Mouse (Mus musculus) lung, adult 18-20 months (tissue): ENCODE data around the gene Kyat1.

Experiments used
- DNase-seq, 2 experiments: peaks; one replicate each; pipeline ENCODE4 v3.0.0; 2022; ENCODE audit warnings: mixed read lengths in 2 of 2

Kyat1 gene

DNA sequence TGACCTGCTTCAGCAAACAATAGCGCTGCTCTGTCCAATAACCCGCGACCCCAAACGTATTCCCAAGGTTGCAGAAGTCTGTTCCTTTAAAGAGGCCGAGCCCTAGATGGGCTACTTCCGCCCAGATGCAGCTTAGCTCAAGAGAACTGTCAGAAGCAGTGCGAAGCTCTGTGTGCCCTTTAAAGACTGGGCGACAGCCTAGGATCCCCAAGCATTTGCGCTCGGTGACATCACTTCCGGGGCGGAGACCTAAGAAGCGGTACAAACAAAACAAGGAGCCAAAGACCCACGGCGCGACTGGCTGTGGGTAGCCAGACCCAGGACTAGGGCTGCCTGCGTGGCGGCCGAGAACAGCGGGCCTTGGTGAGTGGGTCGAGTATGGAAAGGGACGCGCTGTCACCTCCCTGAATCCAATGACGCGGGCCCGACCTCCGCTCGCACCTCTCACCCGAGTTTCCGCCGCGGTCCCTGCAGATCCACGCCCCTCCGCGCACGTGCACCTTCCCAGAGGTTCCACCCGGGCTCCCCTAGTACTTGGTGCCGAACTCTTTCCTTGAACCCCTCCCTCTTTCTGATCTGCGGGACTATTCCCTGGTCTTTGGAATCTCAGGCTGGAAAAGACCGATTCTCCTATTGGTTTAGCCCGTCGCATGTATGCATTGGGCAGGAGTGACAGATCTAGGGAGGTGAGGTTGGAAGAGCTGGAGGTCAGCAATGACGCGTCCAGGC is at the start of gene Kyat1:
TSS of gene Kyat1 (minus strand) at position 219 of the 729 bp plus-strand sequence.
- peak; percentile 95 to 96 for DNase-seq

DNA sequence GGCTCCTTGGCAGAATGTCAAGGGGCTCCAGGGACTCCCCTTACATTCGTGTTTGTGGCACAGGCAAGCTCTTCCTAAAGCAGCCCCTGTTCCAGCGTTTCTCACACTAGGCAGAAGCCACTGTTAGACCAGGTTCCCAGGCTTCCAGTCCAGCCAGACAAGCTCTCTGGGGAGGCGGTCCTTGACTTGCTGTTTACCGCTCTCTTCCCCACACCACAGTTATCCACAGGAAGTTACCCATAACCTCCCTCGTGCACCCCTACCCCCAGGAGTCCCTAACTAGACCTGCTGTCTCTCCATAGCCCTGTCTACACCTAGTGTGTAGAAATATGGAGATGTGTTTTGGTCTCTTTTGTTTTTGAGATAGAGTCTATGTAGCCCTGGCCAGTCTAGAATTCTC is 48.2 kb upstream of the Kyat1 start:
- DNase-seq: no peak

DNA sequence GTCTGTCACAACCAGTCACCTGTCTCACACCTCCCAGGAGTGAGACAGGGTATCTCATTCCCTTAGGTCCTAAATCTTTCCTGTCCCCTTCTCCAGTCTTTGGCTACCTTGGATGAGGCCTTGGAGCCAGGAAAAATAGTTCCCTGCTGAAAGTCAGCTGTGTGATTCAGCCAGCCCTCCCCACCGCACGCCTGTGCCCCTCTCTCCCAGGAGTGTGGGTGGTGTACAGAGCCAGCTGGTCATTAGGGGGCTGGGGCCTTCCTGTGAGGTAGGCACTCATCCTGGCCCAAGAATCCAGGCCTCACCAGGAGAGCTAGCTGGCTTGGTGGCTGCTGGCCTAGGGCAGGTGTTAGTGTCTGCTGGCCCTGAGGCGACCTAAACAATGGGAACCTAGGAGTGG is 46.9 kb upstream of the Kyat1 start:
- no peak for DNase-seq

DNA sequence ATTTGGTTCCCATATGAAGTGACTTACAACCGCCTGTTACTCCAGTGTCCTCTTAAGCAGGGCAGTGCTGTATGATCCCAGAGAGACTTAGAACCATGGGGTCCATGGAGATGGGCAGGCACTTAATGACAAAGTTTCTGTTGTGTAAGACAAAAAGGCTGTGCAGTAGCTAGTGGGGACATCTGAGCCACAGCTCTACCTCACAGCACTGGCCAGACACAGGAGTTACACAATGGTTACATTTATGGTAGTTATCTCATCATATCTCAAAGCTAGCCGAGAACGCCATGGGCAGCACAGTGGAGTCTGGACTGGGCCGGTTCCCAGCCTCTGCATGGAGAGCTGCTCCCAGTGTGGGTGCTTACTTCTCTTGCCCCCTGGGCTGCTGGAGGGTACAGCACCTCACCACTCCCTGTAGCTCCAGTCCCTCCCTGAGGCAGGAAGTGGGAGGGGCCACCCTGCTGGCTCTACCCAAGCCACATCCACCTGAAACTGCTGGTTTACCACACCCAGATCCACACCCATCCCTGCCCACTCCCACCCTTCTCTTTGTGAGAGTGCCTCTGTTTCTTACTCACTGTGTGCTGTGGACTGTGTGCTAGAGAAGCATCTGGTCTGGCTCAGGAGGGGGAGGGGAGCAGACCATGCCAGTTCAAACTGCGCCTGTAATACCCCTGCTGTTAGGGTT is 45.9 kb upstream of the Kyat1 start:
- peak; percentile 68 to 71 for DNase-seq

DNA sequence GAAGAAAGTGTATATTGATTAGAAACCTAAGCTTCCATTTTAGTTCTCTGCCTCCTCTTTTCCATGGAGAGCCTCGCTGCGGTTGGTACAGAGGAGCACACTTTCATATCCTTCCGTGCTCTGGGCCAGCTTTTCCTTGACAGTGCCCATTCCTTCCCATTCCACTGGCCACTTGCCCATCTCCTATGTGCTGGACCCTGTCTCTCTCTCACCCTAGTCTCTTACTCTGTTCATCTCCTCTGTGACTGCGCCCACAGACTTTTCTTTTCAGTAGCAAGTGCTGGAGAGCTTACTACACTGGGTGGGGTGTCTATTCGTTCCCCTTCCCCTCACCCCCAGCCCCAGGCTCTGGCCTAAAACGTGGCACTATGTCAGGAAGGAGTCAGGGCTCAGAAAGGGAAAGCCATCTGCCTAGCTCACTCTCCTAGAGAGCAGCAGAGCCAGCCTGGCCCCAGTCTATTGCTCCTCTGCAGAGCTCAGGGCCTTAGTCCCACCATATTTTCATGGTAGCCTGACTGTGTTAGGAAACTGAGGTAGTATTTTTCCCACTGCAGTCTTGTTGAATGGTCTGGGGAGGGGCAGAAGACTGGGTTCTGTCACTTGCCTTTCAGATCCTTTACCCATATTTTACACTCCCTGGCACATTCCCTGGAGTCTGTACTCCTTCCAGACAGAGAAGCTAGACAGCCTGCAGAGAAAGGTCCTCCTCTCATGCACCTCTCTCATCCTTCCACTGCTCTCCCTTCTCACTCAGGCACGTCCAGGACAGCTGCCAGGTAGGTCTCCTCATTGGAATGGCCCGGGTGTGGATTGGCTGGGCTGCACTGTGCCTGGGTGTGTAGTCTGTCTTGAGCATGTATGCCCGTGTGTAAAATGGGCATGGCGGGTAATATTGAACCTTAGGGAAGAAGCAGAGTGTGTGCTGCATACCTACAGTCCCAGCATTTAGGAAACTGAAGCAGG is 44.8 kb upstream of the Kyat1 start:
- no peak for DNase-seq

DNA sequence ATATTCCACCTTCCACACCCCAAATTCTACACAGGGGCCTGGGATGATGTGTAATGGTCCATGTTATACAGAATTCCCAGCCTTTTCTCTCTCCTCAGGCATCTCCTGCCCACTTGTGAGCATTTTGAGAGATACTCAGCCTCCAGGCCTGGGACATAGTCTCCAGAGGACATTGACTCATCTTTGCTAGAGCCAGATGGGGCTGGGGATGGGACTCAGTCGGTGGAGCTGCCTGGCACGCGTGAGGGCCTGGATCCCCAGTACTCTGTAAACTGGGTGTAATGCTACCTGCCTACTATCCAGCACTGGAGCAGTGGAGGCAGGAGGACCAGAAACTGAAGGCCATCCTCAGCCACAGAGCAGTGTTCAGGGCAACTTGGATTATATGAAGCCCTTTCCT is 43.5 kb upstream of the Kyat1 start:
- DNase-seq: no peak

DNA sequence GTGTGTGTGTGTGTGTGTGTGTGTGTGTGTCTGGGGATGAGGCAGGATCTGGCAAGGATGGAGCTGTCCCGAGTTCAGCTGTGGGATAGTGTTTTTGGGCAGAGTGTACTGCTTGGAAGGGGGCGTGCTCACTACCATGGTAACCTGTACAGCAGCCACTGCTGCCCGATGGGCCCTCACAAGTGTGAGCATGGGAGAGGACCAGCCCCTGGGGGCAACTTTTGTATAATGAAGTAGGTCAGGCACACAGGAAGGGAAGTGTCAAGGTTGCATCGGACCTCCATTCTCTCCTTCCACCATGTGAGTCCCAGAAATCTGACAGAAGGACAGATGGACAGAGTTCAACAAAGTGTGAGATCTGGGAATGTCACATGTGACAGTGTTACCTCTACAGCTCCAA is 42.0 kb upstream of the Kyat1 start:
- no peak for DNase-seq

DNA sequence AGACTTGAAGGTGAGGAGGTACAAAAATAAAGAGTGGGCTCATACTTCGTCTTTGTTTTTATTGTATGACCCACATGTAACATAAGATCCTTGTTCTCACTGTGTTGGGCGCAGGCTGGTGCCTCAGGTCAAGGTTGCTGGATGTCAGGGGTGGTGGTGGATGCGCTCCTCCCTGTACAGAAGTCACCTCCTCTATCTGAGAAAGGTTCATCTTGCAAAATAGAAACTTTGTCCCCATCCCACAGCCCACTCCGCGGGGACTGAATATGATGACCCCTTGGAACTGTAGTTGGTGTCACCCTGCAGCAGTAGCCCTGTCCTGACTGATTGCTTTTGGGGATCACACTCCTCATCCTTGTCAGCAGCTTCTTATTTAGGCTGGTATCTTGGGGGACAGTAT is 41.4 kb upstream of the Kyat1 start:
- no peak for DNase-seq

DNA sequence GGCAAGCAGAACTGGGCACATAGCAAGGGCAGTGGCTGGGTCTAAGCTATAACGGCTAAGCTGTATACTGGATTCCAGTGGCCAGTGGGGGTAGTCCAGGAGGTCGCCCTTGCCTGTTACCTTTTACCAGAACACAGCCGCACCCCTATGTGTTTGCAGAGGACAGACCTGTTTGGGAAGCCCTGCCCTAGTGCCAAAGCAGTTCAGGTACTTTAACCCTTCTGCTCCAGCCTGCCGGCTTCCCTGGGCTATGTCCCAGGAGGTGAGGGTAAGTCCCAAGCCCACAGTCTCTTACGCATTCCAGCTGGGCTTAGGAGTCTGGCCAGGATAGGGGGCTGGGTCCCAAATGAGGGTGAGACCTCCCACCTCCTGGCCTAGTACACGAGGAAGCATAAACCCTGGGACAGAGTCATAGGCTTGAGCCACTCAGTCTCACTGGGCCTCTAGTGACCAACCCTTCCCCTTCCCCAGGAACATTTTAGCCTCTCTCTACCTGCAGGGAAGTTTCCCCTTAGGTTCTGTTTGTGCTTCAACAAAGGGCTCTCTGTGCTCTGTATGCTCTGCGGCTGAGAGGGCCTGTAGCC is 39.0 kb upstream of the Kyat1 start:
- DNase-seq: peak in 1 of 2 experiments; percentile 36

DNA sequence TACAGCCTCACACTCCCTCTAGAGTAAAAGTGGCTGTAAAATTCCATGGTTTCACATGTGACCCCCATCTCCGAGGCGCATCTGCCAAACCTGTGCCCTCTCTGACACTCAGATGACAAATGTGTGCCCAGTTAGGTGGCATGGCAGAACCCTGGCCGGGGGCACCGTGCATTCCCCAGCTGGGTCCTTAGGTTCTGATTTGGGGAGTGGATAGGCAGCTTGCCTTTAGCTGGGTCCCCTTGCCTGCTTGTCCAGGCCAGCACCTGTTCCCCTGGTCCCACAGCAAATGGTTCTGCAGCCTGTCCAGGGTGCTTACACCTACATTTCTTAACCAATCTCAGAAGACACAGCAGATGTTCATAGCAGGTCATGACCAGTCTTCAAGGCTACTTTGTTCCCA is 37.7 kb upstream of the Kyat1 start:
- no peak for DNase-seq

DNA sequence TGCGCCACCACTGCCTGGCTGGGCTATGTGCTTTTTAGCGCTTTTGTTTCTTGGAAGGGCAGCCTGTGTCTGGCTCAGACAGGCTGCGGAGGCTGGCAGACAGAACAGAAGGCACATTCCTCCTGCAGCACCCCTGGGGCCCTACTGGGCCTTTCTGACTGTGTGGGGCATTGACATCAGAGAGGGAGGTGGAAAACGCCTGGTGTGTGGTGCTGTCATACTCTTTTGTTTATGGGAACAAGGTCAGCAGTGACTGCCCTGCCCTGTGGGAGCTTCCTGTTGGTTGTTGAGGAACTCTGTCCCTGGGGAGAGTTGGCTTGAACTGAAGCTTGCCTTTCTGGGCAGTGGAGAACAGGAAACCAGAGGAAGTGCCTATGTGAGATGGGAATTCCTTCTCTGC is 36.9 kb upstream of the Kyat1 start:
- DNase-seq: peak; percentile 86 to 90

DNA sequence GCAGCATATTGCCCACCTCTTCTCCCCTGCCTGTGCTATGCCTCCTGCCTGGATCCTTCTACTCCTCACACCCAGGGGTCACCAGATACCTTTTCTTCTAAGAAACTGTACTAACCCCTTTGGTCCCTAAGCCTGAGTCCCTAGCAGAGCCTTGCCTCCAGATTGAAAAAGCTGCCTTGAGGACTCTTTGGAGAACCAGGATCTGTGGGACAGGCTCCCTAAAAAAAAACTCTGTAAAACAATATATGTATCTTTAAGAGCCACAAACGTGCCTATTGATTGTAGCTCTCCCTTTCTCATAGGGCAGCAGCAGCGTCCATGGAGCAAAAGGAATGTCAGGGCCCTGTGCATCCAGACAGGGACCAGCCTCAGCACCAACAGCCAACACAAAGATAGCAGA is 34.6 kb upstream of the Kyat1 start, which contains the start of gene Gm28035:
TSS of gene Gm28035 (plus strand) at position 301 of the 400 bp plus-strand sequence.
- DNase-seq: no peak

DNA sequence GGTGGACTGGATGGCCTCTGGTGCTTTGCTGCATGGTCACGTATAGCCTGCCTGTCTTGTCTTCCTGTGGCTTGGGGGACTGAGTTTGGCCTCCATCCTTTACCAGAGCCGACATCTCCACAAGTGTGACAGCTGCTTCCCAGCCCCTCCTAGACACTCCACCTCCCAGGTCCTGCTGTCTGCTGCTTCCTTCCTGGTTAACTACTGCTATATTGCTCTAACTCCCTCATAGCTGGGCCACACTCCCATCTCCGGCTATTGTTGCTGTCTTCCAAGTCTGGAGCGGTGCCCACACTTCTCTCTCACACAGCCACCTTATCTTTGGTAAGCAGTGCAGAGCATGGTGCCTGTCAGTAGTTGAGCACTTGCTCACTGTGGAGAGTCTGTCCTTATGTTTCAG is 34.1 kb upstream of the Kyat1 start:
- DNase-seq: peak; percentile 71 to 81

DNA sequence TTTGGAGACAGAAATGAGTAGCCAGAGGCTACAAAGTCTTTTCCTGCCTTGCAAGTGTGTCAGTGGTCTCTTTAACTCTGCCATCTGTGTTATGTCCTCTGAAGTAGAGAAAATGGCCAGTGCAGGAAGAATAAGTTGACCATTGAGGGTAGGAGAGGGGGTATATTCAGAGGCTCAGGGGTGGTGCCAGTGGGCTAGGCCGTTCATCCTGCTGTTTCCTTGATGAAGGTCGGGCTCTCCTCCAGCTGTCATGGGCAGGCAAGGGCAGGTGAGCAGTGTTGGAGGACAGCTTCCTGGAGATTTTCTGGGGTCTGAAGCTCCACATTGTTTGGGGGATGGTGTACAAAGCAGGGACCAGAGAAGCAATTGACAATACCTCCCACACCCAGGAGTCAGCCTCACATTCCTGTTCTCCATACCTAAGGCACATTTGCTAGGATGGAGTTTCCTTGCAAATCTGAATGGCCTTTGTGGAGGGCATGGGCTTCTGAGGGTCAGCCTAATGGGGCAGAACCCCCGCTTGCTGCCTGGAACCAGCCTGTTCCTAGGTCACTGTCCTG is 33.3 kb upstream of the Kyat1 start:
- no peak for DNase-seq

DNA sequence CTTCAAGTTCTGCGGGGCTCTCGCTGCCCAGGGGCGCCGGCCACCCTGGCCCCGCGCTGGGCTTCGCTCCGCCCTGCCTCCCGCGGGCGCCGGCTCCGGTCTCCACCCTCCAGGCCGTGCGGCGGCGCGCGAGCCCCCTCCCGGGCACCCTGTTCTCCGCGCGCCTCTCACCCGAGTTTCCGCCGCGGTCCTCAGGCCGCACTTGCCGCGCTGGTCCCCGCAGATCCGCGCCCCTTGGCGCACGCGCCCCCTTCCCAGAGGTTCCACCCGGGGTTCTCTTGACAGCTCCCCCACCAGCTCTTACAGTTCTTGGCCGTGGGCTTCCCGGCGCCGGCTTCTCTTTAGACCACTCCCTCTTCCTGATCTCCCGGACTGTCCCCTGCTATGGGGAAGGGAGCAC is 32.2 kb upstream of the Kyat1 start:
- peak; percentile 73 for DNase-seq

DNA sequence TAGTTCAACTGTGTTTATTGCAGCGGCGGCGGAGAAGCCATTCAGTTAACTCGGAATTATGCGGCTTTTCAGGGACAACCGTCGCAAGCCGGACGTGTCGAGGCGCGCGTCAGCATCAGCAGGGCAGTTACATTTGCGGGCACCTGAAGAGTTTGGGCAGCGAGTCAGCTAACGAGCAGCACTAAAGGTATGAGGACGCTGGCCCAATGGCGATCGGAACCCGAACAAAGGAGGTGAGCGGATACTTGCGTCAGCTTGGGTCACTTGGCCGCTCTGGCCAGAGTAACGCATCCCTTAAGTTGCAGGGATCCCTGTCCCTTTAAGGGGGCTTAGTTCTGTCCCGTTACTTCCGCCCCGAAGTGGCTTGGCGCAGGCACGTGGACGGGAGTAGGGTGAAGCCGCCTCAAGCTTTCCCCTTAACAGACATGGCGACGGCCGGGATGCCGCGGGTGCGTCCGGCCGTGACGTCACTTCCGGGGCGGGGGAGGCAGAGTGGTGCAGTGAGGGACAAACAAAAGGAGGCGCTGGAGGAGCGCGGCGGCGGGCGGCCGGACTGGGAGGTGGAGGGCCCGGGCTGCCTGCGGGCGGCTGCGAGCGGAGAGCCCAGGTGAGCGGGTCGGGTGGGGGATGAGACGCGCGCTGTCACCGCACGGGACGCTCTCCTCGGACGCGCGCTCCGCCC is 31.7 kb upstream of the Kyat1 start, which contains the start of gene Lrrc8a:
TSS of gene Lrrc8a (plus strand) at position 517 of the 682 bp plus-strand sequence.
- DNase-seq: peak; percentile 100

DNA sequence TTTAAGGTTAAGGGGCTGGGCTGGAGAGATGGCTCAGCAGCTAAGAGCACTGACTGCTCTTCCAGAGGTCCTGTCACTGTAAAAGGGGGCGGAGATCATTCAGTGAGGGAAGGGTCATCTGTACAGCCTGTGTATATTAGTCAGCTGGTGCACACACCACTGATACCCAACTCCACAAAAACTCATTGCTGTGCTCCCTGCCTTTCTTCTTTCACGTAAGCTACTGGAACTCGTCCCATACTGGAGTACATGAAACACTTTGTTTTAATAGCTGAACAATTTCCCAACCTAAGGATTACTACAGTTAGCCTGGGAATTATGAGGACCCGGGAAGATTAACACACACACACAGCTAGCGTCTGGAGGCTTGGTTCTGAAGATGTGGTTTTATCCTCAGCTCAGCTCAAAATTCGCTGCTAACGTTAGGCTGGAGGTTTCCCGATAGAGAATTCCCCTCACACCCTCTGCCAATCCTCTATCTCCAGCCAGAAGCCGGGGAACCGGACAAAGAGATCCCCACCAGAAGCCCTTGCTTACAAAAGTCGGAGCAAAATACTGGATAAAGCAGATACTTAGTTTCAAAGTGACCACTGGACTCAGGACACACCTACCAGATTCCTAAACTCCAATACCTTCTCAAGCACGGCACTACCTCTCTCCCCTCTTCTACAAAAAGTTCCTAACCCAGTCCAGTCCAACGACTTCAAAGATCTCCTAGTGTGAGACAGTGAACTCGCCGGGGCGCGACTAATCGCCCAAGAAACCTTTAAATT is 31.0 kb upstream of the Kyat1 start:
- DNase-seq: no peak

DNA sequence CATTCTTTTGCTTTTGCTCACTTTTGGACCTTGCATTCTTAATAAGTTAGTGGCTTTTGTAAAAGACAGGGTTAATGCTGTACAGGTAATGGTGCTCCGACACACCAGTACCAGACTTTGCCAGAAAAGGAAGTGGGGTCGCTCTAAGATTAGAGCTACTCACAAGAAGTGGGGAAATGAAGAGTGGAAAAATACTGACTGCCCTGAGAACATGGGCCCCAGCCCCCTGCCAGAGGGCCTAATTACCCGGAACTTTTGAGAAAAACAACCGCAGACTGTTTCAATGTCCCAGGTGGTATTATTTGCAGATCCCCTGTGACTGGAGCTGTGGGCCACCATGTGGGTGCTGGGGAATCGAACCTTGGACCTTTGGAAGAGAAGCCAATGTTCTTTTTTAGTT is 29.9 kb upstream of the Kyat1 start:
- no peak for DNase-seq

DNA sequence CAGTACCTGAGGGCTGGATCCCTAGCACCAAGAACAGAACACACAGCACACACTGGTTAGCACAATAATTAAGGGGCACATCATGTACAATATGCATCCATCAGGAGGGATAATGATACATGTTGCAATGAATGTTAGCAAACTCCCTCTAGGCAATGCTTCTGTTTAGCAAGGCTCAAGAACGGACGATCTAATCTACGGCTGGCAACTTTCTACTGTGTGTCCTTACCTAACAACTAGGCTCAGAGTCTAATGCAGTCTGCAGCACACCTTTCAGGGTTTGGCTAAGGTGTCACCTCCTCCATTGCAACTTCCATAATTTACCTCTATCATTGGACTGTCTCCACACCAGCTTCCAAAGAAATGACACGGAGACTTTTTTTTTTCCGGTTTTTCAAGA is 10.6 kb upstream of the Kyat1 start:
- DNase-seq: no peak

DNA sequence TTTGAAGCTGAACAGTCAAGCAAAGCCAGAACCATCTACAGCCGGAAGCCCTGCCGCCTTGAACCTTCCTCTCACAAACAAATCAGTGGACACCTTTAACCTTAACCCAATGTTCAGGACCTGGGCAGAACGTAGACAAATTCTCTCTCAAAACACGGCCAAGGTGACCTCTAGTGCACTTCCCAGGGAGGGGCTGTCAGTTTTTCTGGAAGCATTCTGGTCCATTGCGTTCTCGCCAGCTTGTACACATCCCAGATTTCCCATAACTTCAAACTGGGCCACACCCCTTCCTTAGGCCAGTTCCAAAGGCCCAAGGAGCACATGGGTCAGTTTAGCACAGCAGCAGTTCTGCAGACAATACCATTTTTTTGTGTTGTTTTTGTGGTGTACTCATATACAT is 9.8 kb upstream of the Kyat1 start:
- peak; percentile 52 to 62 for DNase-seq

DNA sequence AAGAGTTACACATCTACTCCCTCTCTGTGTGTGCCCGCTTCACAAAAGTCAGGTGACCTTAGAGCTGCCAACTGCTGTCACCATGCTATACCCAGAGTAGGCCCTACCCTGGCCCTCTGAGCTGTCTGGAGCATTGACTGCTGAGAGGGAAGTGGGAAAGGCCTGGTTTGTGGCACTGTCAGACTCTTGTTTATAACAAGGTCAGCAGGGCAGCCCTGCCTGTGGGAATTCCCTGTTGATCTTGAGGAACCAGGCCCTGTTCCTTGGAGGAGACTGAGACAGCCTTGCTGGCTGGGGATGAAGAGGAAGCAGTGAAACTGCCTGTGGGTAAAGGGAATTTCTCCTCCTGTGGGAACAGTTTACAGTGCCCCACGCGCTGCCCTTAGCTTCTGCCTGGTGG is 9.1 kb upstream of the Kyat1 start:
- peak; percentile 57 to 60 for DNase-seq
